Mouse (Mus musculus) liver, embryonic 12.5 days (tissue): ENCODE results near the gene Oog1. TPM values are rescaled to one million over a fixed set of nuclear protein-coding genes. Genes with fewer than 3 reads are reported as not detected.
"Not testable (repeated sequence)": the region's sequence is repeated elsewhere in the genome, so short reads cannot be mapped to it uniquely, and the experiment has no call there.

ENCODE experiments used
- ATAC-seq: fragments of 200-750 bp; cut with Nextera tagmentation; 2 replicates; pipeline ENCODE4 v1.8.0; 2017; ENCODE audit warnings: moderate number of reproducible peaks, mild to moderate bottlenecking, moderate library complexity
- H3K27ac ChIP-seq: fragments of 300-500 bp; sonication (generic); 2 replicates; pipeline ENCODE4 v1.5.1; 2016; ENCODE audit warnings: mild to moderate bottlenecking
- H3K27me3 ChIP-seq: fragments of 300-500 bp; sonication (generic); replicated peaks from 2 replicates; pipeline ENCODE4 v1.6.1; 2016; ENCODE audit warnings: mild to moderate bottlenecking, moderate library complexity
- H3K36me3 ChIP-seq: fragments of 300-500 bp; sonication (generic); 2 replicates; pipeline ENCODE4 v1.6.1; 2016; ENCODE audit warnings: mild to moderate bottlenecking, moderate library complexity
- H3K4me1 ChIP-seq: fragments of 300-500 bp; sonication (generic); 2 replicates; pipeline ENCODE4 v1.6.1; 2016
- H3K4me2 ChIP-seq: fragments of 300-500 bp; sonication (generic); 2 replicates; pipeline ENCODE4 v1.6.1; 2016; ENCODE audit warnings: mild to moderate bottlenecking, moderate library complexity
- H3K4me3 ChIP-seq: fragments of 300-500 bp; sonication (generic); 2 replicates; pipeline ENCODE4 v1.5.1; 2016; ENCODE audit warnings: mild to moderate bottlenecking, moderate library complexity
- H3K9ac ChIP-seq: fragments of 300-500 bp; sonication (generic); 2 replicates; pipeline ENCODE4 v1.6.1; 2016; ENCODE audit warnings: mild to moderate bottlenecking, moderate library complexity
- H3K9me3 ChIP-seq: fragments of 300-500 bp; sonication (generic); replicated peaks from 2 replicates; pipeline ENCODE4 v1.6.1; 2016; ENCODE audit warnings: mild to moderate bottlenecking, moderate library complexity
- WGBS: fragments of 180-500 bp; shearing (Covaris S2); methylation state at CpG from one replicate; pipeline ENCODE4 v1.1.7; 2016; ENCODE audit not compliant: insufficient replicate concordance; 5-methylcytosine and 5-hydroxymethylcytosine counted together
- polyA plus RNA-seq: library from polyadenylated mRNA; unstranded; fragments of >200 nt; fragmentation: Nextera tagmentation; extraction: Ambion mirVana; gene quantifications from 2 replicates; pipeline ENCODE4 v1.2.1, GENCODE M21; 2016

Oog1 gene
- polyA plus RNA-seq = not detected in 2 replicates

- not testable (repeated sequence) for H3K9me3 ChIP-seq, H3K4me1 ChIP-seq, H3K9ac ChIP-seq, H3K27ac ChIP-seq, H3K27me3 ChIP-seq, H3K36me3 ChIP-seq, H3K4me3 ChIP-seq, H3K4me2 ChIP-seq, ATAC-seq
- 60% methylated on average over 1 of the region's 2 CpGs for WGBS
Measured at GRCm38 (mm10) chr12:87602388-87602787, at the start of gene Oog1. TSS of gene Oog1 (plus strand) at chr12:87602688.

DNA sequence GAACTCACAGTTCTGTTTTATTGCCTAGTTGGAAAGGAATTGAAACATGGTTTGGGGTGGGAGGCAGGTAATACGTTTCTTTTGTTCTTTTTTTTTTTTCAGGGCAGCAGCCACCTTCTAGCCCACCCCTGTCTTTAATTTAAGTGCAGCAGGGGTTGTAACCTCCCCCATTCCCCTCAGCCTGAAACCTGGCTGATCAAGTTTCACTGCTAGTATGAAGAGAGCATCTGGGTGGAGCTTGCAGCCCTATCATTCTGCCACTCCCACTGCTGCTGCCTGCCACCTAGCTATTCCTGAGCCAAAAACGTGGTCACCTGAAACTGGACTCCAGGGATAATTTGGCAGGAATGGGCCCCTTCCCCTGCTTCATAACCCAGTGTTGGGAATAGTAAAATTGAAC, 1.1 kb upstream of the Oog1 start:
- H3K27ac ChIP-seq, ATAC-seq, H3K27me3 ChIP-seq, H3K9ac ChIP-seq, H3K4me1 ChIP-seq, H3K4me2 ChIP-seq, H3K36me3 ChIP-seq, H3K4me3 ChIP-seq, H3K9me3 ChIP-seq: not testable (repeated sequence)
- 6% methylated on average over 2 of the region's 2 CpGs for WGBS

DNA sequence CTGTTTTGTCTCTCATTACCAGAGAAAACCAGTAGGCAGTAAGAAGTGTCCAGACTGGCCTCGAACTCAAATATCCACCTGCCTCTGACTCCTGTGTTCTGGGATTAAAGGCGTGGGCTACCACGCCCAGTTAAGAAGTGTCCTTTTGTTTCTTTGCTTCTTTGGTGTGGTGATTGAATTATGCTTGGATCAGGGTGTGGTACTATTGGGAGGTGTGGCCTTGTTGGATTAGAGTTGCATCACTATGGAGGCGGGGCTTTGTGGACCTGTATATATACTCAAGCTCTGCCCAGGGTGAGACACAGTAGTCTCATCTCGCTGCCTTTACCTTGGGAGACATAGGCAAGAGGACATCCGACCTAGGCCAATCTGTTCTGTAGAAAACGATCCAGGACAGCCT, 16.1 kb downstream of the Oog1 start, which contains the start of gene Gm4027:
Gene Gm4027, plus strand, starts transcription at position 301 of the 400 bp plus-strand sequence.
- H3K9me3 ChIP-seq, H3K4me1 ChIP-seq, H3K27ac ChIP-seq, H3K4me3 ChIP-seq, H3K9ac ChIP-seq, ATAC-seq, H3K36me3 ChIP-seq, H3K4me2 ChIP-seq, H3K27me3 ChIP-seq: not testable (repeated sequence)
- WGBS = 79% methylated on average over 4 of the region's 7 CpGs

- ATAC-seq, H3K4me1 ChIP-seq, H3K9me3 ChIP-seq, H3K36me3 ChIP-seq, H3K9ac ChIP-seq, H3K27me3 ChIP-seq, H3K4me2 ChIP-seq, H3K4me3 ChIP-seq, H3K27ac ChIP-seq: not testable (repeated sequence)
- WGBS = 65% methylated on average over 2 of the region's 2 CpGs
Measured at GRCm38 (mm10) chr12:87644520-87644919, 42.0 kb downstream of the Oog1 start, which contains the start of gene Gm16381. TSS of gene Gm16381 (minus strand) at chr12:87644620.

- H3K9ac ChIP-seq, H3K36me3 ChIP-seq, H3K4me3 ChIP-seq, H3K27ac ChIP-seq, H3K4me2 ChIP-seq, H3K9me3 ChIP-seq, H3K27me3 ChIP-seq, H3K4me1 ChIP-seq: not testable (repeated sequence)
- 0 out of 2 replicates have a peak, but pooled peaks have one; percentile 61 for ATAC-seq
- 42% methylated on average over 2 of the region's 4 CpGs for WGBS
Measured at GRCm38 (mm10) chr12:87652916-87653703, 50.6 kb downstream of the Oog1 start.

Other genes starting within 250 kb of the Oog1 start
- gene Sptlc2, start 214.3 kb upstream of the Oog1 start, polyA plus RNA-seq = 34.2 and 39.7 TPM in 2 replicates
- 211 and 219 TPM in 2 replicates for gene Slirp, start 158.8 kb upstream of the Oog1 start, polyA plus RNA-seq
- 34.5 and 39.2 TPM in 2 replicates for gene Alkbh1, start 158.7 kb upstream of the Oog1 start, polyA plus RNA-seq
- gene Snw1, start 130.4 kb upstream of the Oog1 start, polyA plus RNA-seq = 82.5 and 85.6 TPM in 2 replicates
- not detected in 2 replicates for gene Gm5788, start 108.0 kb upstream of the Oog1 start, polyA plus RNA-seq
- gene Gm8300, start 88.4 kb upstream of the Oog1 start, polyA plus RNA-seq = not detected in 2 replicates
- not detected in 2 replicates for gene Gm4027, start 16.2 kb downstream of the Oog1 start, polyA plus RNA-seq
- gene Gm16381, start 41.9 kb downstream of the Oog1 start, polyA plus RNA-seq = not detected in 2 replicates
- gene Gm21319, start 173.1 kb downstream of the Oog1 start, polyA plus RNA-seq = not detected in 2 replicates
- gene Gm21936, start 192.8 kb downstream of the Oog1 start, polyA plus RNA-seq = not detected in 2 replicates
- gene BB287469, start 213.9 kb downstream of the Oog1 start, polyA plus RNA-seq = not detected in 2 replicates
- not detected in 2 replicates for gene Gm2001, start 239.7 kb downstream of the Oog1 start, polyA plus RNA-seq